Mouse (Mus musculus) neural tube, embryonic 10.5 days (tissue): ENCODE measurements around the gene Oasl2.
A peak's percentile ranks its signal among the peaks of the same experiment; 100 is the strongest.
"Not testable (repeated sequence)": the region's sequence is repeated elsewhere in the genome, so short reads cannot be mapped to it uniquely, and the experiment has no call there.

Source experiments
- DNase-seq: peaks from one replicate; pipeline ENCODE4 v3.0.0-alpha.2; 2017; ENCODE audit warnings: low spot score; ENCODE audit errors: extremely low spot score

Gene Oasl2

DNA sequence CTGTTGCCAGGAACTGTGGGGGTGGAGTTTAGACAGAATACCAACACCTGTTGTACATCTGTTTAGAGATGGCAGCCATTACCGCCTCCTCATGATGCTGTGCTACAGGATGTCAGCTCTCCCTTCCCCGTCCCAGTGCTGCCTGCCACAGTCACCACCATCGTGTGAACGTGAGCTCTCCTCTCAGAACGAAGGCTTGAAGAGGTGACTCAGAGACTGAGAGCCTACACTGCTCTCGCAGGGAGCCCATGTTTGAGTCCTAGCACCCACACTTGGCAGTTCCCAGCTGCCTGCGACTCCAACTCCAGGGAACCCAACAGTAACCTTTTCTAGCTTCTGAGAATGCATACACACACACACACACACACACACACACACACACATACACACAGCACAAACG lies 18.1 kb downstream of the Oasl2 start:
- DNase-seq: no peak

DNA sequence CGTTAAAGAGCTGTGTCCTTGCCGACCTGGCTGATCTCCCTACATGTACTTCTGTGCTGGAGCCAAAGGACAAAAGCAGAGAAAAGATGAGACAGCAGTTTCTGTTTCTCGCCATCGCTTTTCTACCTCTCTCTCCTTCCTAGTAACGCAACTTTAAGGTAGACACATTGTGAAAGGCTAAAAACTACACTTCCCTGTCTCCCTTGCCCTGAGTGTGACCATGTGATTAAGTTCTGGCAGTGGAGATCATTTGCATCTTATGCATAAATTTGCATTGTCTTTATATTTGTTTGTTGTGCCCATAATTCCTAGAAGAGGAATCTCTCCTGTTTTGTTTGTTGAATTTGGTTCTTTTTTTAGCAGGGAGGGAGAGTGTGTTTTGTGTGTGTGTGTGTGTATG lies 19.1 kb downstream of the Oasl2 start:
- no peak for DNase-seq

DNA sequence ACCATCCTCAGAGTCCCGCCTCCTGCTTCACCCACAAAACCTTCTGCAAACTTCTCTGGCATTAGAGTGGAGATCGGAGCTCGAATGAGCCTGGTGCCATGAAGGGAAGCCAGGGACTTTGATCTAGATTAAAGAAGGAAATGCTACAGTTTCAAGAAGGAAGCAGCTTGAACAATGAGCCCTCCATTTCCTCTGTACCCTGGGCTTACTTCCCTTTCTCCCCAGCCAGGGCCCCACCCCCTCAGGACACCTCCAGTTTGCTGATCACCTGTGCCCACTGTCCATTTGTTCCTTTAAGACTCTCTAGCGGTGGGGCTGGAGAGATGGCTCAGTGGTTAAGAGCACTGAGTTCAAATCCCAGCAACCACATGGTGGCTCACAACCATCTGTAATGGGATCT lies 20.0 kb downstream of the Oasl2 start:
- DNase-seq: no peak

DNA sequence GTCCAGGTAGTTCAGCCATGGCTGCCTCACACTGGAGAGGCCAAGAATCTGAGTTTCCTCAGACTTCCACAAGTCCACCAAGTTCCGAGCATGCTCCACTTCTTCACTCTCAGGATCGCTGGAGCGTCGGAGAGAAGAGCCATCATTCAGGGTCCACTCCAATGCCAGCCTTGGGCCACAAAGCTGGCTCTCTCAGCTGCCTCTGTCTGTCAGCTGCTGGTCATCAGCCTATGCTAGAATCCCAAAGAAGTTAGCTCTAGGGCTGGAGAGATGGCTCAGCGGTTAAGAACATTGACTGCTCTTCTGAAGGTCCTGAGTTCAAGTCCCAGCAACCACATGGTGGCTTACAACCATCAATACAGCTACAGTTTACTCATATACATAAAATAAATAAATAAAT lies 20.6 kb downstream of the Oasl2 start:
- DNase-seq: not testable (repeated sequence)

DNA sequence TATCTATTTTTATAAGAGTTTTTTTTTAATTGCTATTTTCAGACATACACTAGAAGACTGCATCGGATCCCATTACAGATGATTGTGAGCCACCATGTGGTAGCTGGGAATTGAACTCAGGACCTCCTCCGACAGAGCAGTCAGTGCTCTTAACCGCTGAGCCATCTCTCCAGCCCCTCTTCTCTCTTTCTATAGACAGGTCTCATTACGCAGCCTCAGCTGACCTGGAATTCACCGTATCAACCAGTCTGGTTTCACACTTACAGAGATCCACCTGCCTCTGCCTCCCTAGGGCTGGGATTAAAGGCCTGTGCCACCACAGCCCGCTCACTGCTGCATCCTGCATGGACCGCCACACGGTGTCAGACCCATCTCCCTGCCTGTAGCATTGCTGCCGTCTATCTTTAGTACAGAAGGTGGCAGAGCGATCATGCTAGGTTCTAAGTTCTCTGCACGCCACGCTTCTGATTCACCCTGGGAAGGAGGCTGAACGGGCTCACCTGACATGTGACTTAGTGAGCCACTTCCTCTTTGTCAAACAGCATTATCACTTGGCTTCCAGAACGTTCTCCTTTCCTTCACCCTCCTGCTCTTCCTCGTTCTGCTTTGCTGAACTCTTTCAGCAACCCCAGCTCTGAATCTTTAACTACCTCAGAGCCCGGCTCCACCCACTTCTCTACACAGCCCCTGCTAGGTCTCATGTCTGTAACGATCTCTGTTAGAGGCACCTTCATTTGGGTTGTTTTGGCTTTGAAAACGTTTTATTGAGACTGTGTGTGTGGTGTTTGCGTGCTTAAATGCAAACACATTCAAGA lies 25.0 kb downstream of the Oasl2 start:
- DNase-seq: no peak

DNA sequence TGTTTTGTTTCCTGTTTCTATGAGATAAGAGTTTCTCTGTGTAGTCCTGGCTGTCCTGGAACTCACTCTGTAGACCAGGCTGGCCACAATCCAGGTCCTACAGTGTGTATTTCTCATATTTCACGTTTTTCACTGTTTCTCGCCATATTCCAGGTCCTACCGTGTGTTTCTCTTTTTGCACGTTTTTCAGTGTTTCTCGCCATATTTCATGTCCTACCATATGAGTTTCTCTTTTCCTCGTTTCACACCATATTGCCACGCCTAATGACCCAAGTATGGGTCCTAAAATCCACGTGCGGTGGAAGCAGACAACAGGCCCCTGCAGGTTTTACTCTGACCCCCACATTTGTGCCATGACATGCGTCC lies 25.6 kb downstream of the Oasl2 start:
- no peak for DNase-seq

DNA sequence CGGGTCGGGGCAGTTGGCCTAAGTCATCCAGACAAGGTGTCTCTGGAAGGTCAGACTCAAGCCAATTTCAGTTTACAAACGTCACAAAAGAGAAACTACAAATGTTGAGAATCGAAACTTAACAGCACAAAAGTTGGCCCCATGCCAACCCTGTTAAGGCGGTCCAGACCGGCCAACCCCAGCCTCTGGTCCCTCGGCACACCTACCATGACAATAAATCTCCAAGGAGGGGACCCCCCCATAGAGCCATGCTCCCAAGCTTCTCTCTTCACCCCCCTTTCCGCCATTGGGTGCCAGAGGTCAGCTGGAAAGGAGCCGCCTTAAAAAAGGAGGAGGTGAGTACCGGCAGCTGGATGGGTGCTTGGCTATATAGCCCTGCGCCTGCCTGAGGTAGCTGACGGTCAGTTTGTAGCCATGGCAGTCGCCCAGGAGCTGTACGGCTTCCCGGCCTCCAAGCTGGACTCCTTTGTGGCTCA lies 26.3 kb downstream of the Oasl2 start, which contains the start of gene Oasl1:
Oasl1 (plus strand) TSS at position 243 of the 476 bp plus-strand sequence.
- DNase-seq: no peak

DNA sequence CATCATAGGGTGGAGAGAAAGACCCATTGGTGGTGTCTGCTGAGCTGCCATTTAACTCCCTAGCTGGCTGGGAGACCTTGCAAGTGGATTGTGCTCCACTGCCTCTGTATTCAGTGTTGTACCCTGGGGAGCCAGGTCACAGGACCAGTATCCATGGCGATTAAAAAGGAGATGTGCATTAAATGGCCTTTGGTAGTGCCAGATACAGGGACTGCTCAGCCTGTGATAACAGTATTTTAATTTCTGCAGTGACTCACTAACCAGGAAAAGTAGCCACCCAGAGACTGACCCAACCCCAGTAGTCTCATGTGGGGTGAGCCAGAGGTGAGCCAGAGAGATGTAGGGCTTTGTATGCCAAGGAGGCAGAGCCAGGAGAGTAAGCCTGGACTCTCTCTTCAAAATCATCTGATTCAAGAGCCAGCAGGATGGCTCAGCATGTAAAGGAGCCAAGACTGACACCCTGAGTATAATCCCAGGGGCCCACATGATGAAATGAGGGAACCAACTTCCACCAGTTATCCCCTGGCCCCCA lies 29.5 kb downstream of the Oasl2 start:
- DNase-seq: no peak

DNA sequence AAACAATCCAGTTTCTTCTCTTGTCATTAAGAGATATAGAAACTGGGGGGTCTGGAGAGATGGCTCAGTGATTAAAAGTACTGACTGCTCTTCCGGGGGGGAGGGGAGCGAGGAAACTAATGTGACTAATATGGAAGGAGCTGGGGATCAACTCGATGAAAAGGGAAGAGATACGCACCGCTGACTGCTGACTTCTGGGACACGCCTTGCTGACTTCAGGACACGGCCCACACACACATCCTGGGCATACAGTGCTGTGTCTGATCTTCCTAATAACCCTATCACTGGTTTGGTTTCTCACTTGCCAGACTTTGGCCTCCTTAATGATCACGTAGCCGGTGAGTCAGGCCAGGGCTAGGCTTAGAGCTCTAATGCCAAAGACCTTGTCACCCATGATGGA lies 30.0 kb downstream of the Oasl2 start:
- no peak for DNase-seq

DNA sequence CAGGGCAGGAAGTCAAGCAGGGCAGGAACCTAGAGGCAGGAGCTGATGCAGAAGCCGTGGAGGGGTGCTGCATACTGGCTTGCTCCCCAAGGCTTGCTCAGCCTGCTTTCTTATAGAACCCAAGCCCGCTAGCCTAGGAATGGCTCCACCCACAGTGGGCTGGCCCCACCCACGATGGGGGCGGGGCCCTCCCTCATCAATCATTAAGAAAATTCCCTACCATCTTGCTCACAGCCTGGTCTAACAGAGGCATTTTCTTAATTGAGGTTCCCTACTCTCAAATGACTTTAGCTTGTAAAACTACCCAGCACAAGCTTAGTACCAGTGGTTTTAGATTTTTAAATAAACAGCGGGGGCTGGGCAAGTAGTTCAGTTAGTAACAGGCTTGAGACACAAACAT lies 34.9 kb downstream of the Oasl2 start:
- no peak for DNase-seq

DNA sequence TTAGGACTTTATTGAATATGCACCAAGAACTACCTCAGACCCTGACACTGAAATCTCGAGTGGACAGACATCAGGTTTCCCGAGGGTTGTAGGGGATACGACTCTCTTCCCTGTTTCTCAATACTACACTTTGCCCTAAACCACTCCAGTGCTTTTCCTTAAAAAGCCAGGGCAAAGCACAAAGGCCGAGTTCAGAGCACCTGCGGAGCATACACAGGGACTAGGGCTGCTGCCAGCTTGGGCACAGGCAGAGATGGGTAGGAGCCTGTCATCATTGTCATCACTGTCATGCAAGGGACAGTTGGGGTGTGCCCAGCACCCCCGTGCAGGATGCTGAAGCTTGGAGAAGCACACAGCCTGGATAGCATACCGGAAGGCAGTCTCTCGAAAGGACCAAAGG lies 36.5 kb downstream of the Oasl2 start:
- DNase-seq: no peak

DNA sequence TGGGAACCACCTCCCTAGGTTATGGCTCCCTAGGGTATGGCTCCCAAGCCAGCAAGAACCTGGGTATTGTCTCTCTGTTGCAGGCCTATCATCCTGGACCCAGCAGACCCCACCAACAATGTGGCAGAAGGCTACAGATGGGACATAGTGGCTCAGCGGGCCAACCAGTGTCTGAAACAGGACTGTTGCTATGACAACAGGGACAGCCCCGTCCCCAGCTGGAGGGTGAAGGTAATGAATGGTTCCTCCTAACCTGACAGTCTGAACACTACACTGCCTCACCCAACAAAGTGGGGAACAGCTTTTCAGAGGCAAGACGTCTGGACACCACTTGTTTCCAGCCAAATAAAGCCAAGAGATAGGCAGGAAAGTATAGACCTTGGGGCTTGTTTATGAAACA lies 39.1 kb downstream of the Oasl2 start:
- peak; percentile 30 for DNase-seq

DNA sequence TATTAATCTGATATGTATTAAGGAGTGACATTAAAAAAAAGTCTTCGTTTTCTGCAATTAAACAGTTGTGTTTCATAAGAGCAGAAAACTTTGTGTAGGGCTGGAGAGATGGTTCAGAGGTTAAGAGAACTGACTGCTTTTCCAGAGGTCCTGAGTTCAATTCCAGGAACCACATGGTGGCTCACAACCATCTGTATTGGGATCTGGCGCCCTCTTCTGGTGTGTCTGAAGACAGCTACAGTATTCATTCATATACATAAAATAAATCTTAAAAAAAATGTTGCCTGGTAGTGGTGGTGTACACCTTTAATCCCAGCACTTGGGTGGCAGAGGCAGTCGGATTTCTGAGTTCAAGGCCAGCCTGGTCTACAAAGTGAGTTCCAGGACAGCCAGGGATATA lies 44.4 kb downstream of the Oasl2 start:
- not testable (repeated sequence) for DNase-seq

DNA sequence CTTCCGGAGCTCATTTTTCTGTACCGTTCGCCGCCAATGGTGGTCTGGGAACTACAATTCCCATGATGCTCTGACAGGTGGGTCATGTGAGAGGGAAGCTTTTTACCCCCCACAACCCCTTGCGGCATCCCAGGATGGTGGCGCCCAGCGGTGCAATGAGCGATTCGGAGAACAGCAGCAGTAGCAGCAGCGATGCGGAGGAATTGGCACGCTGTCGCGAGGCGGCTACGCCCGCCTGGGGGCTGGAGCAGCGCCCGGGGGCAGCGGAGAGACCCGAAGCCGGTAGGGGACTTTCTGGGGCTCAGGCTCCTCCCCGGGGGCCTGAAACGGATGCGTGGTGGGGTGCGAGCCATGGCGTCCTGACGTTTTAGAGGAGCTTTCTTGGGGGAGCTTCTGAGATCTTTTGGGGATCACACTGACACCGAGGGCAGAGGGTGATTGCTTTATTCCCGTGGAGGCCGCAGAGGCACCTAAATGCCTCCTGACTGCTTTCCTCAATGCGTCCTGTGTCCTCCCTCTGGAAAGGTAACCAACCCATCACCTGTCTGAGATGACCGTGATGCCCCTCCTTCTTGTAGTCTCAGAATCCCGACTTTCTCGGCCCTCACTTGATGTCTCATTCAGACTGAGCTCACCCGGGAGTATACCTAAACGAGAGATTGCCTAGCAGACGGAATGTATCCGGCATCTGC lies 45.5 kb downstream of the Oasl2 start, which contains the start of gene 2210016L21Rik:
2210016L21Rik (plus strand) TSS at position 85 of the 692 bp plus-strand sequence.
- peak; percentile 84 for DNase-seq

DNA sequence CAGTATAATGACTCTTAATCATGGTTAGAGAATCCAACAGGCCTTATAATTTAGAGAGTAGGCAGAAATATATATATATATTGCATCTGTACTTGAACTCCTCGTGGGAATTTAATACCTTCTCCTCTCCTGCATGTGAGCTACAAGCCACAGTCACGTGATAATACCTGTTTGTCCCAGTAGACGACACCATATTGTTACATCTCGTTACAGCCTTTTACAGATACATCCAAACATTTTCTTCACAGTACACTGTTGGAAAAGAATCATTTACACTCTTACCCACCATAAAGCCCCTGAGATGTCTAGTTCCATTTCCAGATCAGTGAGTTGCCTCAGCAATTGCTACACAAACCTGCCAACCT lies 46.0 kb downstream of the Oasl2 start:
- DNase-seq: no peak

DNA sequence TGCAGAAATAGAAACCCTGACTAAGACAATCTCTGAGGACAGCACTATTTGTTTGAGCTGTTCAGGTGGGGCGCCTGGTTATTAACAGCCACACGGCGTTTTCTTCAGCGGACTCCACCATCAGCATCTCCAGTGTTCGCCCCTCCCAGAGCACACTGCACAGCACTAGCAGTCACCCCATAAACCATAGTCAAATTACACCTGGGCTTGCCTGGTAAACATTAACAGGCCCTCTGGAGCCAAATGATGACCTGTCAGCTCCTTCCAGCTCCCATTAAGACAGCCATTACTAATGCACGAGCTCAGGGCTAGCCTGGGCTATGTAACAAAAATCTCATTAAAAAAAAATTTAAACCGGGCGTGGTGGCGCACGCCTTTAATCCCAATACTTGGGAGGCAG lies 48.3 kb downstream of the Oasl2 start:
- no peak for DNase-seq

DNA sequence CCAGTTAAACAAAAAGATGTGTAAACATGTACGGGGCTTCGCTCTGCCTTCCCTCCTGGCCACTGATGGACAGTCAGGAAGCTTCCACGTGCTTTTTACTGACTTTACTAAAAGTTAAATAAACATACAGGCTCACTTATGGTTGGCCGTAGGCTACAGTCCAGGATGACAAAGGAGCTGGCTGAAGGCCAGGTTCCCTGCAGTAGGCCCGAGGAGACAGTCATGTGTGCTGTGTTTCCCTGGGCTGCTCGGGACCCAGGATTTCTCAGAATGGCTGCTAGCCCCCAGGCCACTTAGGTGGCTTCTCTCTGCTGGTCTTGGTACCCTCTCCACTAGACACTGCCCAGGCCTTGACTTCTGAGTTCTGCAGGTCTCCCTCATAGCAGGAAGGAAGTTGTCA lies 52.2 kb downstream of the Oasl2 start:
- no peak for DNase-seq

DNA sequence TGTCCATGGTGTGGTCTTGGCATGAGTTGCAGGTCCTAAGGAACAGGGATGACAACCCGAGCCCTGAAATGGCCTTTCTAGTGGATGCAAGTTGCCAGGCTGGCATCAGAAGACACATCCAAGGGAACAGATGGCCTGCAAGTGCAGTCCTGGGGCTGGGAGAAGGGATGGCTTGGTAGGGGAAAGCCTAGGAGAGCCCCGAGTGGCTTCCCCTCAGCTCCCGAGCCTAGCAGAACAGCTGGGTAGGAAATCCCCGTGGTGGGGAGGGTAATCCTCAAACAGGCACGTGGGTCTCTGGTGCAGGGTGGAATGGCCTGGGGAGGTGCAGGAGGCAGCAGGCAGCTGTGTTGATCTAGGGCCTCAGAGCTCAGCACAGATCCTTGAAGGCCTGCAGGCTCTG lies 52.6 kb downstream of the Oasl2 start:
- no peak for DNase-seq

DNA sequence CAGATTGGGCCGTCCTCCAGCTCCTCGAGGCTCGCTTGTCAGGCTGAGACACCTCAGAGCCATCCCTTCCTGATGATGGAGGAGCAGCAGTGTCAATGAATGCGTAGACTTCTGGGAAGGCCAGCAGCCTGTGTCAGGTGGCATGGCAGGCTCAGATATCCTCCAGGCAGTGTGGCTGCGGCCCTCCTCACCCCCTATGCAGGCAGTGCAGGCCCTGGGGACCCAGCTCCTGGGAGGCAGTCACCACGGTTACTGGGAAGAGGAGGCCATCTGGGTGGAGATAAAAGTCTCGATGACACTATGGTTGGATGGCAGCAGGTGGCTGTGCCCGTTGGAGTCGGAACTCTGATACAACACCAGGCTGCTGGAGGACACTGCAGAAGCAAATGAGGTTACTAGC lies 53.1 kb downstream of the Oasl2 start:
- DNase-seq: no peak

DNA sequence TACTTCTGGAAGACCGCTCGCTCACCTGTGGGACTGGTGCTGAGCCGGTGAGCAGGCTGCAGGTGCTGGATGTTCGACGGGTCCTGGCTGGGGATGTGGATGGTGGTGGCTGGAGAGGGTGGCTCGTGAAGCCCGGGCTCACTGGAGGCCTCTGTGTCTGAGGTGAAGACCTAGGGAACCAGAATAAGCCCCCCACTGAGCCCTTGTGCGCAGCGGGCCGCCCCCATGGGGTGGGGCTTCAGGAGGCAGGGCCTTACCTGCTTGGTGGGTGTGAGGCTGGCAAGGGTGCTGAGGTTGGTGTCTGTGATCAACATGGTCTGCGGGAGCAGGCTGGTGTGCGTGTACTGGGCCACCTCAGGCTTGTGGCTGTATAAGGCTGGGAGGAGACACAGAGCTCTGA lies 53.9 kb downstream of the Oasl2 start:
- DNase-seq: no peak

DNA sequence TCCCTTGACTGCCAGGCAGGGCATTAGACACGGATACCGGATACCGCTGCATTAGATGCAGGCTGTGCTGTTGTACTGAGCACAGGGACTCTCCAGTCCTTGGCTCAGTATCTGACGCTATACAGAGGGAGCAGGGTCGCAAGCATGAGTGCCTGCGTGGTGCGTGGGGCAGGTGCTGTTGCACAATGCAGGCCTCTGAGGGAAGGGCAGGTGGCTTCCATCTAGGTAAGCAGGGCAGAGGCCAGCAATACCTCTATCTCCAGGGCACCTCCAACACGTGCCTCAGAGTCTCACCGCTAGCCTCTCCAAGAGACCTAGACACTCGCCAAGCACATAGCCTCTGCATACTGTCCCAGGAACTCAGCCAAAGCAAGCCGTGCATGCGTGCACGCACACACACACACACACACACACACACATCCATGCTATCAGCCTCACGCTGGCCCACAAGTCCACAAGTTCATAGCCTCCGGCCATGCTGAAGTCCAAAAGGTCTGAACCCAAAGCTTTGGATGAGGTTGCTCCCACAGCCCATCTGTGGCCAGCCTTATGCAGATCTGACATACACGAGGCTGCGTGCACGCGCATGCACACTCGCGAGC lies 54.6 kb downstream of the Oasl2 start:
- DNase-seq: no peak

DNA sequence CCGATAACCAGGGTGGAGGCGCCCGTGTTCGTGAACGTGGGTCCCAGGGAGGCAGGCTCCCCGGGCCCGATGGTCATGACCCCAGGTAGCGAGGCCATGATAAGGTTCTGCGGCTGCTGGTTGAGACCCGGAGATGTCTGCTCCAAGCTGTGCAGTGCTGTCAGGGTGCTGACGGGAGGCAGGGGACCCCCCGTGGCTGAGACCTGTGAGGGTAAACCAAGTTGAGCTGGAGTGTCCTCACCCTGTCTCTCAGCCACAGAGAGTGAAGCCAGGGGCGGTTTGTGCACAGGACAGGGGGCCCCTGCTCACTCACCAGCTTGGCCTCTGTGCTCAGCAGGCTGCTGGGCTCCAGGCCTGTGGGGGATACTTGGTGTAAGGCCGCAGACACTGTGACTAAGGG lies 56.6 kb downstream of the Oasl2 start:
- no peak for DNase-seq
